Mouse (Mus musculus) embryo, embryonic 9.5 days (tissue): ENCODE data around the gene Ppm1e.

Source experiments
- DNase-seq: peaks from one replicate; pipeline ENCODE4 v3.0.0-alpha.2; 2017; ENCODE audit errors: extremely low spot score

Gene Ppm1e

DNA sequence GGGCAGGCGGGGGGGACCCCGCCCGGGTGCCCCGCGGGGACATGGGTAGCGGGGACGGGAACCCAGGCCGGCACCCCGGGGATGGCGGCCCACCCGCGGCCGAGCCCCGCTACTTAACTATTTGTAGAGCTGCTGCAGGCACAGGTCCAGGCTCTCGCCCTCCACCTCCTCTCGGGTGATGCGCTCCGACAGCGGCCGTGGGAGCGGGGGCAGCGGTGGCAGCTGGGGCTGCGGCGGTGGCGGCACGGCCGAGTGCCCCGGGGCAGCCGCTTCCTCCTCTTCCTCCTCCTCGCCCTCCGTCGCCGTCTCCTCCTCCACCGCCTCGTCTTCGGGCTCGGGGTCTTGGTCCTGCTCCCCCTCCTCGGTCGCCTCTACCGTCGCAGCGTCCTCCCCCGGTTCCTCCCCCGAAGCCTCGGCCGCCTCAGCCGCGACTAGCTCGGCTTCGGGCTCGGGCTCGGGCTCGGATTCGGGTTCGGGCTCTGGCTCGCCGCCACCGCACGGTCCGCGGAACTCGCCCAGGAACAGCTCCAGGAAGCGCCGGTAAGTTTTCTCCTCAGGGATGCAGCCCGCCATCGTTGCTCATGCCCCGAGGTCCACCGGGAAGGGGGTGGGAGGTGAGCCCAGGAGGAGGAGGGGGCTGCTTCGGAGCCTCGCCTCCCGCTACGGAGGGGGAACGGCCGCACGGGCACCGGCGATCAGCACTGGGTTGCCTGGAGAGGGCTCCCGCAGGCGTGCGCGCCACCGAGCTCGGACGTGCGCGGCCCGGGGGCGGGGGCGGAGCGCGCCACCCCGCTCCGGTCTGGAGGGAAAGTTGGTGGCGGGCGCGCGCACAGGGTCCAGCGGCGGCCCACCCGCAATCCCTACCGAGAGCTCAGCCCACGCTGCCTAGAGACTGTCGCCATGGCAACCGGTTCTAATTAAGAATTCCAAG lies at the start of gene Ppm1e:
Gene Ppm1e (minus strand): TSS at position 693 of the 931 bp plus-strand sequence.
- DNase-seq = peak; percentile 87

DNA sequence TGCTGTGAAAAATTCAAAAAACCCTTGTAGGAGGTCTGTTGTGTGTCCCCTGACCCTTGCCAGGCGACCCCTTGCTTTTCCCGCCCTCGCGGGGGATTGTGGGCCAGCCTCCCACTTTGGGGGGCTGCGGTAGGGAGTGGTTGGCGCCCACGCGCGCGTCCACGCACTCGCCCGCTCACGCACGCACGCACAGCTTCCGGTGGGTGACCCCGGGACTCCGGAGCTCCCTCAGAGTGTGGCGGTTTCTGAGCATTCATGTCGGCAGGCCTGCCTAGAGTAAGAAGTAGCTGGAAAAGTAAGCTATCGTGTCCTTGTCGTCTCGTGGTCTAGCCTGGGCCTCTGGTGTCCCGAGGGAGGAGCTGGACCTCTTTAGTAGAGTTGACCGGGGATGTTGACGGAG lies 46.1 kb upstream of the Ppm1e start, which contains the start of the genes Rad51c and Tex14:
Gene Rad51c (minus strand): TSS at position 79 of the 400 bp plus-strand sequence.
Gene Tex14 (plus strand): TSS at position 190 of the 400 bp plus-strand sequence.
- DNase-seq = no peak

DNA sequence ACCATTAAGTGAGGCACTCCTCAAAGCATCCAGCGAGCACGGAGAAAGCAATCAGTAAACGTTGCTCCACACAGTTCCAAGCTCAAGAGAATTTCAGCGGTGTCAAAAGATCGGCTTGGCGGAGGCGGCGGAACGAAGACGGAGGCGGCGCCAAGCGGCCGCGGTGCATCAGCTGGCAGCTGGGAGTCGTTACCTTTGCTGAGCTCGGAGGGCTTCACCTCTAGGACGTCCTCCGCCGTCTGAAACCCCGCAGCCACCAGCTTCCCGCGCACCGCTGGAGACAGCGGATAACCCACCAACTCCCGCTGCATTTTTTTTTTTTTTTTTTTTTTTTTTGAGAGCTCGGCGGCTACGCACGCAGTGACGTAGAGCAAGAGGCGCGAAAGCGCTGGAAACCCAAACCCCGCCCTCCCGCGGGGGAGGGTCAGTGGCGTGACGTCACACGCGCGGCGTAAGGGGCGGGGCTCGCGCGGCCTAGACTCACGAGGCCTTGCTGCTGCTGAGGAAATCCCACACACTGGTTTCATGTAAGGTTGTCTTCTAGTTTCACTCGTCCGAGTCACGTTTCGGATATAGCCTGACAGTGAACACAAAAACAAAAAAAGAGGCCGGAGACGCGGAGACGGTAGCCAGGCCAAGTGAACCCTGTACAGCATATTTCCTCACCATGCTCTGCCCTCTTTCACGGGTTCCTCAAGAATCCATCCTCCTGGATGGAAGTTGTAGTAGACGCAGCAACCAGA lies 45.5 kb upstream of the Ppm1e start:
- peak; percentile 98 for DNase-seq

DNA sequence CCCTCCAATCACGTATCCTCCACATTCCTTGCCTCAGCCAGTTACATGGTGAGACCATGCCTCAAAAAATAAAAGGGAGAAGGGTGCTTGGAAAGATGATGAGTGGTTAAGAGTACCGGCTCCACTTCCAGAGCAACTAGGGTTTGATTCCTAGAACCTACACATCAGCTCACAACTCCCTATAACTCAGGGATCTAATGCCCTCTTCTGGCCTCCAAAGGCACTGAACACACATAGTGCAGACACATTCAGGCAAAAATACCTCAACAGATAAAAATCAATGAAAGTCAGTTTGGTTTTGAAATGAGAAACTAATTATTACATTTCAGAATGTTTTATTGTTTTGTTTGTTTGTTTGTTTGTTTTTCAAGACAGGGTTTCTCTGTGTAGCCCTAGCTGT lies 39.6 kb upstream of the Ppm1e start:
- no peak for DNase-seq

DNA sequence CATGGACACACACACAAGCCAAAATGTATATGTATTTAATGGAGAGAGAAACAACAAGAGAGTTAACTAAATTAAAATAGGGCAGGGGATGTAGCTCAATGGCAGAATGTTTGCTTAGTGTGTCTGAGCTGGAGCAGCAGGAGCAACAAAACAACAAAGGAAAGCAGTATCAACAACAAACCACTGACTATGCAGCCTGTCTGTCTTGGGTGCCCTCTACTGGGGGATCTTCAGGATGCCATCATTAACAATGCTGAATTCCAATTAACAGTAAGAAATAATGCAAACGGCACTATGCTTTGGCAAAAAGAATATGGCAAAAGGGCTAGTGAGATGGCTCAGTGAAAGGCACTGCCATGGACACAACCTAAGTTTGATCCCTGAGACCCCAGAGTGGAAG lies 35.0 kb upstream of the Ppm1e start:
- peak; percentile 32 for DNase-seq

DNA sequence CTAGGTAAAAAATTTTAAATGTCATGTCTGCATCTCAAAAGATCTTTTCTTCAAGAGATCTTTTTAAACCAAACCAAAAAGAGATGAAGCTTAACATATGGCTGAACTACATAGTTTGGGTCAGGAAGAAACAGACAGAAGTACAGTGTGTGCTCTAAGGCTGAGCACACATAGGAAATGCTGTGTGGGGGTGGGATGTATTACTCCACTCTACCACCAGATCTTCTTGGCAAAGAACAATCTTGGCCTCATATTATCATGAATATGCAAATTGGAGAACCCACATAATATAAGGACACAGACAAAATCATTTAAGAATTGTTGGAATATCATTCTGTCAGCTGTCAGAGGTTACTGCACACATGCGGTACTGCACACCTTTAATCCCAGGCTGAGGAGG lies 26.9 kb upstream of the Ppm1e start:
- DNase-seq = no peak

DNA sequence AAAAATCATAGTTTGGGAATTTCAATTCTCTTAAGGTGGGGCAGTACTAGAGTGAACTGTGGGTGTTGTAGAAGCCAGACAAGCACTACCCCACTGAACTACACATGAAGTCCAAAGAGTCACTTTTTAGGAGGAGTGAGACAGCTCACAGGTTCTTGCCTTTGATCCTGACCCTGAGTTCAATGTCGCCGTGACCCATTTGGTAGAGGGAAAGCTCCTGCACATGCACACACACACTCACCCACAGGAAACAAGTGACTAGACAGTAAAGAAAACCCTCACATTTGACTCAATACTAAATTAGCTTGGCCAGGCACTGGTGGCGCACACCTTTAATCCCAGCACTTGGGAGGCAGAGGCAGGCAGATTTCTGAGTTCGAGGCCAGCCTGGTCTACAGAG lies 25.7 kb upstream of the Ppm1e start:
- no peak for DNase-seq

DNA sequence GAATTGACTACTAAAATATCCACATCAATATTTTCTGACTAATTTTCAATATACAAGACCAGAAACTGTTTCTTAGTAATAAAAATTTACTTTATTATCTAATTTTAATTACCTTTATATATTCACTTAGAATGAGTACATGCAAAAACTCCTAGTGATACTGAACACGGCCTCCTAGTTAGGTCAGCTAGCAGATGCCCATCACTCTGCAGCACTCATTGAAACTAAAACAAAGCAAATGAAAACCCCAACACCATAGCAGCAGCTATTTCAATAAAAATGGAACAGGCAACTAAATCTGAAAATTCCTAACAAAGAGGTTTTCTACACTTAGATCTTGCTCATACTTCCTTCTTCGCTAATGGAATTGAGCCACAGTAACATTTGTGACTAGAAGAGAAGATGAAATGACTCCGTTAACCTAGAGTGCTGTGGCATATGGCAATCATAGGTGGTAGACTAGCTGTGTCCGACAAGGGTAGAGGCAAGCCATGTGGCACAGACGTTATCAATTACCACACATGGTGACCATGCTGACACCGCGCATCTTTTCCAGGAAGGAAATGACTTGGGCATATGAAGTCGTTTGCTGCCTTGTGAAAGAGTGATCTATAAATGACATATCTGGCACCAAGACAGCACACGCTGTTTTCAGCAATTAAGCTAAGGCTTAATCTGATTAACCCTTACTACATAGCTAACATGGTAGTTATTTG lies 9.2 kb upstream of the Ppm1e start:
- DNase-seq = no peak

DNA sequence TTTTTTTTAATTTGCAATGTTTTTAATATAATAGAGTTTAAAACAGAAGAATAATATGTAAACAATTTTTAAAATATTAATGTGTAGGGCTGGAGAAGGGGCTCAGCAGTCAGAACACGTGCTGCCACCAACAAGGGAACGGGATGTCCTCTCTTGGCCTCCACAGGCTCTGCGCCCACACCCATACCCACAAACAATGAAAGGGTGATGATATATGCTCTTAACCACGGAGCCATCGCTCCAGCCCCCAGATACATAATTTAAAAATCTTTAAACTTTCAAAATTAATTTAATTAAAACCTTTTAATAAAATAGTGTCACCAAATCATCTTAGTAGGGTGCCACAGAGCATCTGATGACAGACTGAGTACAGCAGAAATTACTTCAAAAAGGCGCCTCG lies 8.2 kb upstream of the Ppm1e start:
- no peak for DNase-seq

DNA sequence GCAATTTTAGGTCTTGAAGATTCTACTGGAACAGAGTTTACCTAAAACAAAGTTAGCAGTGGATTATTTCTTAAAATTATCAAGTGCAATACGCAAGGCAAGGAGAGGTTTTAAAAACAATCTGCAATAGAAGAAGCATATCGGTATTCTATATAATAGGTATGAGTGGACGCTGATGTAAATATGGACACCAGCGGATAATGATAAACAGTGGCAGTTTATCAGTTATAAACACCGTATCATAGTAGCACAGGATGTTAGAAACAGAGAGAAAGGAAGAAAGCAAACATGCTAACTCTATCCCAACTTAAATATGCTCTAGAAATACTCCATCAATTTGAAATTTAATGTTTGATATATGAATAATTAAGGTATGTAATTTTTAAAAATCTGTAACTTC lies 6.3 kb upstream of the Ppm1e start:
- no peak for DNase-seq

DNA sequence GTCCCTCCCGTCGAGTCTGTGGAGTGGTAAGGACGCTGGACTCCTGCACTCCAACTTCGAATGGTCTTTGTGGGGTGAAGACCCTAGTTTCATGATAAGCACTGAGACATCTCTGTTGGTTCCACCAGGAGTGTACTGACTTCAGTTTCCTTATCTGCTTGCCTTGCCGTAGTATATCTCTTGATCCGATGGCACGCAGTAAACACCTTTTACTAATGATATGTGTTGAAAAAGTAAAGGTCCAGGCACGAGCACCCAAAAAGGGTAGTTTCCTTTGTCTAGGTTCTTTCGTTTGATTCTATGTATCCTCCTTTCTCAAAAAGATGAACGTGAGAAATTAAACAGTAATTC lies 414 bp upstream of the Ppm1e start:
- no peak for DNase-seq

DNA sequence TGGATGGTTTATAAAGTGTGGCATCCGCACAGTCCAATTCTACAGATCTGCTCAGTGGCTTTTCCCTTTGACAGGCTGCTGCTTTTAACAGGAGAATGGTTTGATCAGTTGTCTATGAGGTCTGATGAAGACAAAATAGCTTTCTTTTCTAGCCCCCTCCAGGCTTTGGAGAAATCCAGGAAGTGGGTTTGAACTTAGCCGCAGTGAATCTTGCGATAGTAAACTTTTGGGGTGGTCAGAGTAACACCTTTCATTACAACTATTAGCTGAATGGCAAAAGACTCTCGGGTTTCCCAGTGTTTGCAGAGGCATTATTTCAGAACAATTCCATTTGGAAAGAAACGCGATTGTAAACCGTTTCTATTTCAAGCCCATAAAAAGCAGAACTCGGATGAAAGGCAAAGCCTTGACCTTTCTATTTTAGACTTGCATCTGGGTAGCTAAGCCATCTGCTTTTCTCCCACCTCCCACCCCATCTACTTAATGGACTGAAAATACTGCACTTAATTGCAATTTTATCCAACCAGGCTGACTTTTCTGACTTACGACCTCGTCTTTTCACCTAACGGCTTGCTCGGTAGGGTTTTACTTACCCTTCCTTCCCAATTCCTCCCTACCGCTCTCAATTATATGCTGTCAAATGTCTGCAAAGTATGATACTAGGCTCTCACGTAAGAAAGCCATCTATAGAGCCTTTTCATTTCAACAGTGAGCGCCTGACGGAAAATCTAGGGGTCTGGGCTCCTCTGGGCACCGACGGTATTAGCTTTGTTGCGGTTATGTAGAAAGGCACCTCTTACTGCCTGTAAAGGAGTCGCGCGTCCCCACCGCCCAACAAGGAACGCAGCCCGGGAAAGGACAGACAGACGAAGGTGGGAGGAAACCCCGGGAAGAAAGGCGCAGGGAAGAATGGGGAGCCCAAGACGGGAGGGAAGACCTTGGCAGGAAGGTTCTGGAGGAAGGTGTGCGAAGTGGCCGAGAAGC lies 1.2 kb downstream of the Ppm1e start:
- DNase-seq = peak; percentile 45

DNA sequence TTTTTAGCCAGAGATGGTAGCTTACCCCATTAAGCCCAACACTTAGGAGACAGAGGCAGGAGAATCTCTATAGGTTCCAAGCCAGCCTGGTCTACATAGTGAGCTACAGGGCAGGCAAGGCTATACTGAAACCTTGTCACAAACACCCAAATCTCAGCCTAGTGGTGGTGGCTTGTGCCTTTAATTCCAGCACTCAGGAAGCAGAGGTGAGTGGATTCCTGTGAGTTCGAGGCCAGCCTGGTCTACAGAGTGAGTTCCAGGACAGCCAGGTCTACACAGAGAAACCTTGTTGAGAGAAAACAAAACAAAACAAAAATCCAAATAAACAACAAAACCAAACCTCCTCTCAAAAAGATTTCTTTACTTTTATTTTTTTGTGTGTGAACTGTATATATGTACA lies 4.0 kb downstream of the Ppm1e start:
- DNase-seq = no peak

DNA sequence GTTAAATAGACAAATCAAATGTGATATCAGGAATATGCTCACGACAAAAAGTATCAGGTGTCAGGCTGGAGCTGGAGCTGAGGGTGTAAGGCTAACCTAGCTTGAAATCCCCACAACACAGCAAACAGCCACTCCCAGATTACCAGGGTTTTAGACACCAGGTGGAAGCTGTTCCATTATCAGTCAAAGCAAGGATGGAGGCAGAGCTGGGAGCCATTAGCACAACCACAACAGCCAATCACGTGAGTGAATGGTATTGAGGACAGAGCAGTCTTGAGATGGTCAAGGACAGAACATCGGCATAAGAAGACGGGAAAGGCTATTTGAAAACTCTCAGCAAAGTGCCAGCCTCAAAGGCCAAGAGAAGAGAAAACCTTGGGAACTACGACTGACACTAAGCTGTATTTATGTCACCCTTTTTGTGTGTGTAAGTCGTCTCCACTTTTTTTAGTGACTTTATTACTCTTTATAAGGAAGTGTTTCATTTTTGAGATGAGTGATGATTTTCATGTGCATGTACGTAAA lies 5.1 kb downstream of the Ppm1e start:
- no peak for DNase-seq

DNA sequence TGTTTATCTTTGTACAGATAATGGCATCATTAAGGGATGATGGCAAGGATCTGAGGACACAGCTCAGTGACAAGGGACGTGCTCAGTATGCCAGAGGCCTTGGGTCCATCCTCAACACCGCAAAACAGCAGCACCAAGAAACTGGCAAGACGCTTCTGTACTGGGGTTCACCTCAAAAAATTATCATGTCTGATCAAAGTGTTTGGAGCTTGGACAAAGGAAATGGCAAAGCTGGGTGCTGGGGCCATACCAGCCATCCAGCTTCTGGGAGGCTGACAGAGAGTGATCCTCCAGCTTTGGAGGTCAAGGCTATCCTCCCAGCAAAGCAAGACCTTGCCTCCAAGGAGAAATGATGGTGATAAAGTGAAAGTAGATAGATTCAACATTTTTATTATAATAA lies 32.4 kb downstream of the Ppm1e start:
- no peak for DNase-seq

DNA sequence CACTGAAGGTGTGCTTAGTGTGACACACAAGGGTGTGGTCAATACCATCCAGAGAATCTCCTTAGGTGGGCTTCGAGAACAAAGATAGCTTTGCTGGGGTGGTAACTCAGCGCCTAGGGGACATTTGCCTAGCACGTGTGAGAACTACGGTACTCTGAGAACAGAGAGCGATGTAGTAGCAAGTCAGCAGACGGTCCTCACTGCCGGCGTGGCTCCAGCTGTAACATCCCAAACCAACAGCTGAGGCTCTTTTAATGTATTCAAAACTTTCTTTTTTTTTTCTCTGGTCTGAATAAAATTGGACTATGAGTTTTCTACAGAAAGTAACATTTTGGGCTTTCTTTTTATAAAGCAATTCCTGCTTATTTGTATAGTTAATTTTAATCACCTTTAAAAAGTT lies 36.3 kb downstream of the Ppm1e start:
- DNase-seq = no peak

DNA sequence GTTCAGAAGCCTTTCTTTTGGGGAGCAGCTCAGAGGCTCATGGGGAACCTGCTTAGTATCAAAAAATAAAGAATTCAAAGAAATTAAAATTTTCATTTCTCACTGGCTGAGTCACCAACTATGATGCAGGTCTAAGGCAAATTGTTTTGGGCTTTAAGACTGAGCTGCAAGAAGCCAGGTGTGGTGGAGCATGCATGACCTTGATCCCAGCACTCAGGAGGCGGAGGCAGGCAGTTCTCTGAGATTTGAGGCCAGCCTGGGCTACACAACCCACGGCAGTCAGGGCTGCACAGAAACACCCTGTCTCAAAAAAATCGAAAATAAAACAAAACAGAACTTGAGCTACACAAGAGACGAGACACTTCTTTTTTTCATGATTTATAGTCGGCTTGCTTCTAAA lies 38.8 kb downstream of the Ppm1e start:
- no peak for DNase-seq

DNA sequence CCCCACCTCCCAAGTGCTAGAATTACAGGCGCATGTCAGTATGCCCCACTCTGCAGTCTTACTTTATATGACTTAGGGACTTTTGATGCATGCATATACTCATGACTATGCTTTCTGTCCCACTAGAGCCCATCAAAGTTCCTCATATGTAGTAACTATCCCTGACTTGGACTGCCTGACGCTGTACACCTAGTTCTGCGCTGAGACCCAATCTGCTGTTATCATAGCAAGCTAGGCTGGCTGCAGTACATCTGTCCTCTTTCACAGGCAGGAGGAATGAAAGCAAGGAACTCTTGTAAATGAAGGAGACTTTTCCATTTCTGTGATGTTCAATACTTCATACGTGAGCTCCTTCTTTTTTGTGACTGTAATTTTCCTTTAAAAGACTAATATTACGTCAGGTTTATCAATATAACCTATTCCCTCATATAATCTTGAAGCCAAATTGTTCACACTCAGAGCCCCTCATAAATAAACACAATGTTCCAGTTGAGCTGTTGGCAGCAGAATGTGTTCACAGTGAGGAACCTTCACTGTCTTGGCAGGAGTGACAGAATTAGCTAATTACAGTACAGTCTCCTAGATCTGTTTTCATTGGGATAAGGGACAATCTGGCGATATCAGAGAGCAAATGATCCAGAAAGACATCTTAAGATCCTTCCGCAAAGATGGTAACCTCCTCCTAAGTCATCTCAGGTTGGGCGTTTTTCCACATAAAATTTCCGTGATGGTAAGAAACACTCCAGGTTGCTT lies 39.7 kb downstream of the Ppm1e start:
- no peak for DNase-seq

DNA sequence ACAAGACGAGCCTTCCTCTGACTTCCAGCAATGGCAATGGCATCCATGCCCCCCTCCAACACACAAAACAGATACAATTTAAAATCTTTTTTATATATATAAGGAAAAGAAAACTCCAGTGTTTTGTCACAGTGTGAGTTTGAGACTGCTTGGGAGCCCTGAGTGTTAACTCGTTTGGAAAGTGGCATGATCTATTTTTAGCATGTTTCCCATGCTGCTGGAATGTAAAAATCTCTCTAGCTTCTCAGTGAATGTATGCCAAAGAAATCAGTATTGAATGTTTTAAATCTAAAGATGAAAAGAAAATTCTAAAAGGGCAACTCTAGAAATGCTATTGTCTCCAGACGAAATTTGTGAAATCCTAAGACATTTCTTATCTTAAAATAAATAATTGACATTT lies 45.3 kb downstream of the Ppm1e start:
- DNase-seq = no peak

DNA sequence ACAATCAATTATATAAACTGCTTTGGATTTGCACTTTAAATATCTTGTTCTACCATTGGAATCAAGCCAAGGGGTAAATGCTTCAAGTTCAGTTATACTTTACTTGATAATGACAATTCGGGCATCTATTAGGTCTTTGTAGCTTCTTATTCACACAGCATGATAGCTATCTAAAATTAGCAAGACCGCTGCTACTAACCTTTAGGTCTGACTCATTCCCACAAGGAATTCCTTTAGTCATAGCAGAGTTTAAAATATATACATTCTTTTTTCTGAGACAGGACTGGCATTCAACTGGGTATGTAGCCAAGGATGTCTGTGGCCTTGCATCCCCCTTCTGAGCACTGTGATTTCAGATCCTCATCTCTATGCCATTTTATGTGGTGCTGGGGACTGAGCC lies 48.5 kb downstream of the Ppm1e start:
- no peak for DNase-seq
